Mouse (Mus musculus): ENCODE results near the gene Maml1.

DNA sequence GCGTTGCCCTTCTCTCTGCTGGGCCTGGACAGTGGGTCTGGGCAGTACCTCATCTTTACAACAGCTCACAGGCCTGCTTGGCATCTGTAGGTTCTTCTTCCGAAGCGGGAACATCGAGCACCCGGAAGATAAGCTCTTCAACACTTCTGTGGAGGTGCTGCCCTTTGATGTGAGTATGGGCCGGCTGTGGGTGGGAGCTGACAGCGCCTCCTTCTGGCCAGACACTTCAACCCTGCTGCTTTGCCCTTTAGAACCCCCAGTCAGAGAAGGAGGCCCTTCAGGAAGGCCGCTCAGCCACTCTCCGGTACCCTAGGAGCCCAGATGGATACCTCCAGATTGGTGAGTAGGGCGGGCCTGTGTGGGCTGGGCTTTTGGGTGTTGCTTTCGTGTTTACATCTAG lies 58.1 kb downstream of the Maml1 start:
- TF ChIP-seq CTCF (IDR thresholded peaks at IDR 0.05; ENCODE audit: borderline replicate concordance, insufficient read depth, low read depth, low read length) = no peak
- no peak for TF ChIP-seq POLR2A (IDR thresholded peaks at IDR 0.05; ENCODE audit: borderline replicate concordance, insufficient read depth, low read length)

Data from cerebellum, adult 2 months (tissue).